Mouse (Mus musculus): ENCODE results near the gene Exo5. TPM values are rescaled to one million over a fixed set of nuclear protein-coding genes. Genes with fewer than 3 reads are reported as not detected.

Exo5 gene
- total and polyA plus RNA-seq, 2 experiments, result 1.4 to 5.4 TPM

DNA sequence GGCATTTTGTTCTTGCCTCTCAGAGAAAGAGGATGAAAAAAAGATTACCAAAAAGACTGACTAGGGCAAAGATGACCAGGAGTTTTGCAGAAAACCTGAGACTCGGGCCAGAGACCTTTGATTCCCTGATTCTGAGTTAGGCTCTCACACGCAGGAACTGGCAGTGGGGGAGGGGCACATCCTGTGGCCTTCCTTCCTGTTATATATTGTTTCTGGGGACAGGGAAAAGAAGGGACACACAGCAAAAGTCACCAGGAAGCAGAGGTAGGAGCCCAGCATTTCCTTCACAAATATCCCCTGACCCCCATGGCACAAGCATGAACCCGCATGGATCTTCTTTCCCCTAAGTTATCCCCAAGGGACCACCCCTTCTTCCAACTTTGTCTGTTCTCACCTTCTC lies 24.1 kb upstream of the Exo5 start:
- DNase-seq (ENCODE audit: extremely low read depth, low read depth, low spot score), result peak; percentile 30
- Histone ChIP-seq H3K27me3 (ENCODE audit: control insufficient read depth, insufficient read depth, low read length) (no peaks in the 10 kb centered on the region), H3K4me3 (ENCODE audit: insufficient read depth, low read depth, low read length) (peak overlapping the region; percentile 48; the same call in 1 of the 2 replicates), H3K27ac (replicated peaks; ENCODE audit: insufficient read depth, low read depth, low read length) (peak overlapping the region; percentile 55), H3K4me1 (ENCODE audit: control insufficient read depth, insufficient read depth, low read length) (peaks cover 5% of the 10 kb centered on the region), H3K9ac (ENCODE audit: low read depth, low read length) (peak overlapping the region; percentile 50; the same call in 1 of the 2 replicates), H3K79me2 (ENCODE audit: control insufficient read depth, insufficient read depth, low read length) (no peaks in the 10 kb centered on the region; the same call in 1 of the 2 replicates), H3K36me3 (ENCODE audit: control insufficient read depth, insufficient read depth, low read length) (peaks cover 17% of the 10 kb centered on the region)
- 35% methylated on average over 3 of the region's 3 CpGs for WGBS
- TF ChIP-seq POLR2A (IDR thresholded peaks at IDR 0.05; ENCODE audit: extremely low read depth, insufficient read depth, low read length) (no peak), CTCF (IDR thresholded peaks at IDR 0.05; ENCODE audit: low read depth, low read length) (no peak)

DNA sequence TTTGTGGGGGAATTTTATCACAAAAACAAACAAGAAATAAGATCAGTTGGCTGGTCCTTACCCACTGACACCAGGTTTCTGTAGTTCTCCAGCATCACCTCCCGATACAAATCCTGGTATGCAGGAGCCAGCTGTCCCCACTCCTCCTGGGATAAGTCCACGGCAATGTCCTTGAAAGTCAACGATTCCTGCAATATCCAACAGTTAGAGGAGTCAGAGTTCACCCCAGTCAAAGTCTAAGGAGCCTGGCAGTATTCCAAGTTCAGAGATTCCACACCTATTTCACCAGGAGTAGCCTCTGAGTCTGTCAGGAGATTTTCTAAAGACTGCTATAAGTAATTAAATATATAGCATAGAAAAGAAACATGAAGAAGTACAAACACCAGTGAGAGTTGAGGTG lies 10.2 kb upstream of the Exo5 start:
- Histone ChIP-seq H3K4me1 (ENCODE audit: control insufficient read depth, insufficient read depth, low read length) (peaks cover 3% of the 10 kb centered on the region; the same call in 1 of the 2 replicates), H3K27me3 (ENCODE audit: control insufficient read depth, insufficient read depth, low read length) (no peaks in the 10 kb centered on the region), H3K4me3 (ENCODE audit: insufficient read depth, low read depth, low read length) (no peak overlapping the region), H3K9ac (ENCODE audit: low read depth, low read length) (no peak overlapping the region), H3K27ac (replicated peaks; ENCODE audit: insufficient read depth, low read depth, low read length) (no peak overlapping the region), H3K79me2 (ENCODE audit: control insufficient read depth, insufficient read depth, low read length) (no peaks in the 10 kb centered on the region), H3K36me3 (ENCODE audit: control insufficient read depth, insufficient read depth, low read length) (peaks cover 8% of the 10 kb centered on the region)
- 26% methylated on average over 3 of the region's 3 CpGs for WGBS
- TF ChIP-seq POLR2A (IDR thresholded peaks at IDR 0.05; ENCODE audit: extremely low read depth, insufficient read depth, low read length) (no peak), CTCF (IDR thresholded peaks at IDR 0.05; ENCODE audit: low read depth, low read length) (no peak)
- DNase-seq (ENCODE audit: extremely low read depth, low read depth, low spot score), result peak; percentile 69

DNA sequence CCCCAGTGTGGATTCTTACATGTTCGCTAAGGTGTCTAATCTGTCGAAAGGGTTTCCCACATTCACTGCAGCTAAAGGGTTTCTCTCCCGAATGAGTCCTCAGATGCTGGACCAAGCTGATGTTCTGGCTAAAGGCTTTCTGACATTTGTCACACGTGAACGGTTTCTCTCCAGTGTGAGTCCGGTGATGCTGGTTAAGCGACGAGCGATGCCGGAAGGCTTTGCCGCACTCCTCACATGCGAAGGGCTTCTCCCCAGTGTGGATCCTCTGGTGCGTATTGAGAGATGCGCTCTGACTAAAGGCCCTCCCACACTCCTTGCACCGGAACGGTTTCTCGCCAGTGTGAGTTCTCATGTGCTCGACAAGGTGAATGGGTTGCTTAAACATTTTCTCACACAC lies 5.9 kb upstream of the Exo5 start:
- whole genome bisulfite sequencing, result 97% methylated on average over 18 of the region's 18 CpGs
- H3K27ac ChIP-seq (replicated peaks; ENCODE audit: insufficient read depth, low read depth, low read length), result no peak overlapping the region

DNA sequence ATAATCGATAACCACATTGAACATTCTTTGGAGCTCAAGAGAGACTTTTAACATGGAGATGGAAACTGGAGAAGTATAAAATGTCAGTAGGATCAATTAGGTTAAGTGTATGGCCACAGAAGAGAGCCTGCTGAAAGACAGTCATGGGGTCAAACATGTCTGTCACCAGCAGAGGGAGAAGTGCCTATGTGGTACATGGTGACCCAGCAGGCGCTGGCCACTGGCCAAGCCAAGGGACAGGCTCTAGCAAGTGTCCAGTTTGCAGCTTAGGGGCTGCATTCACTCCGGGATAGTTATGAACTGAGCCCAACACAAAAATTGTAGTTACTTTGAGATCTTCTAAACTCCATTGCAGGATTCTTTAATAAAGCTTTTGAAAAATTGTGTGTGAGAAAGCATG lies 3.9 kb upstream of the Exo5 start:
- Histone ChIP-seq H3K36me3 (ENCODE audit: control insufficient read depth, insufficient read depth, low read length) (peaks cover under 1% of the 10 kb centered on the region; the same call in 1 of the 2 replicates), H3K4me3 (ENCODE audit: insufficient read depth, low read depth, low read length) (no peak overlapping the region), H3K79me2 (ENCODE audit: control insufficient read depth, insufficient read depth, low read length) (no peaks in the 10 kb centered on the region), H3K4me1 (ENCODE audit: control insufficient read depth, insufficient read depth, low read length) (peaks cover 3% of the 10 kb centered on the region; the same call in 1 of the 2 replicates), H3K27me3 (ENCODE audit: control insufficient read depth, insufficient read depth, low read length) (no peaks in the 10 kb centered on the region), H3K27ac (replicated peaks; ENCODE audit: insufficient read depth, low read depth, low read length) (no peak overlapping the region), H3K9ac (ENCODE audit: low read depth, low read length) (no peak overlapping the region)
- no peak for DNase-seq (ENCODE audit: extremely low read depth, low read depth, low spot score)
- TF ChIP-seq CTCF (IDR thresholded peaks at IDR 0.05; ENCODE audit: low read depth, low read length) (no peak), POLR2A (IDR thresholded peaks at IDR 0.05; ENCODE audit: extremely low read depth, insufficient read depth, low read length) (no peak)
- WGBS, result 88% methylated on average over 3 of the region's 3 CpGs

More for the DNA sequence above, 5.9 kb upstream of the Exo5 start:
- TF ChIP-seq CTCF (IDR thresholded peaks at IDR 0.05; ENCODE audit: low read depth, low read length) (no peak), POLR2A (IDR thresholded peaks at IDR 0.05; ENCODE audit: extremely low read depth, insufficient read depth, low read length) (no peak)
- no peak overlapping the region for H3K9ac ChIP-seq (ENCODE audit: low read depth, low read length)
- H3K79me2 ChIP-seq (ENCODE audit: control insufficient read depth, insufficient read depth, low read length), result no peaks in the 10 kb centered on the region
- DNase-seq (ENCODE audit: extremely low read depth, low read depth, low spot score), result no peak
- peaks cover 8% of the 10 kb centered on the region for H3K36me3 ChIP-seq (ENCODE audit: control insufficient read depth, insufficient read depth, low read length)
- H3K4me1 ChIP-seq (ENCODE audit: control insufficient read depth, insufficient read depth, low read length), result peaks cover 3% of the 10 kb centered on the region; the same call in 1 of the 2 replicates
- H3K4me3 ChIP-seq (ENCODE audit: insufficient read depth, low read depth, low read length), result no peak overlapping the region
- H3K27me3 ChIP-seq (ENCODE audit: control insufficient read depth, insufficient read depth, low read length), result no peaks in the 10 kb centered on the region

DNA sequence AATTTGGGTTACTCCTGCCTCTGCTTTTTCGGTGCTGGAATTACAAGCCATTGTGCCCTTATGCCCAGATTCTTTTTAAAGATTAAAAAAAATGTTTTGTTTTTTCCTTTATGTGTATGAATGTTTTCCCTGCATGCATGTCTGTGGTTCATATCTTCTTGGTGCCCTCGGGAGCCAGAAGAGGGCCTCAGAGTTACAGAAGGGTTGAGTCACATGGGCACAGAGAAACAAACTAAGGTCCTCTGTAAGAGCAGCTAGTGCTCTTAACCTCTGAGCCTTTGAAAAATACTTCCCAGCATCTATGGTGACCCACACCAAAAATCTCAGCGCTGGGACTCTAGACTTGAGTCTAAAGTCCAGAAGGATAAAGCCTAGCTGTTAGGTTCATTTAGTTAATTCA lies 569 bp upstream of the Exo5 start:
- TF ChIP-seq POLR2A (IDR thresholded peaks at IDR 0.05; ENCODE audit: extremely low read depth, insufficient read depth, low read length), result no peak
- TF ChIP-seq CTCF (IDR thresholded peaks at IDR 0.05; ENCODE audit: low read depth, low read length), result peak; percentile 27; the same call in 1 of the 2 replicates
- Histone ChIP-seq H3K79me2 (ENCODE audit: control insufficient read depth, insufficient read depth, low read length) (no peaks in the 10 kb centered on the region), H3K27me3 (ENCODE audit: control insufficient read depth, insufficient read depth, low read length) (no peaks in the 10 kb centered on the region), H3K36me3 (ENCODE audit: control insufficient read depth, insufficient read depth, low read length) (peaks cover 2% of the 10 kb centered on the region; the same call in 1 of the 2 replicates), H3K9ac (ENCODE audit: low read depth, low read length) (no peak overlapping the region), H3K4me3 (ENCODE audit: insufficient read depth, low read depth, low read length) (peak overlapping the region; percentile 71; the same call in 1 of the 2 replicates), H3K4me1 (ENCODE audit: control insufficient read depth, insufficient read depth, low read length) (peaks cover 3% of the 10 kb centered on the region; the same call in 1 of the 2 replicates), H3K27ac (replicated peaks; ENCODE audit: insufficient read depth, low read depth, low read length) (peak overlapping the region; percentile 74)
- peak; percentile 61 for DNase-seq (ENCODE audit: extremely low read depth, low read depth, low spot score)
- WGBS, result 9% methylated on average over 3 of the region's 3 CpGs

DNA sequence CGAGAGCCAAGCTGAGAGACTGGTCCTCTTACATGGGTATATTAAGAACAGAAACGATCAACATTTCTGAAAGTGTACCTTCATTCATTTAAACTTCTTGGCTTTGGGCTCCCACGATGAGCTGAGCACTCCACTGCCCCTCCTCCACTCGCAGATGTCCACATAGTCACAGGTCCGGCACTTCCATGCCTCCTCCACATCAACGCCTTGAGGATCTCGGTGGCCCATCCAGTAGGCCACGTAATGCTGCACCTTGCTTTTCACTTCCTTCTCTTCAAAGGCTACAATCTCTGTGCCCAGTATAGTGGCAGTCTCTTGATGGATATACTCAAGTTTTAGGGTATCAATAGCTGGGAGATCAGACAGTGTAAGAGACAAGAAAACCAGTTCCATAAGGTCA lies 3.4 kb downstream of the Exo5 start:
- 90% methylated on average over 8 of the region's 8 CpGs for WGBS
- Histone ChIP-seq H3K36me3 (ENCODE audit: control insufficient read depth, insufficient read depth, low read length) (peaks cover 2% of the 10 kb centered on the region; the same call in 1 of the 2 replicates), H3K27ac (replicated peaks; ENCODE audit: insufficient read depth, low read depth, low read length) (no peak overlapping the region), H3K4me1 (ENCODE audit: control insufficient read depth, insufficient read depth, low read length) (peaks cover 3% of the 10 kb centered on the region; the same call in 1 of the 2 replicates), H3K27me3 (ENCODE audit: control insufficient read depth, insufficient read depth, low read length) (no peaks in the 10 kb centered on the region), H3K4me3 (ENCODE audit: insufficient read depth, low read depth, low read length) (no peak overlapping the region), H3K9ac (ENCODE audit: low read depth, low read length) (no peak overlapping the region), H3K79me2 (ENCODE audit: control insufficient read depth, insufficient read depth, low read length) (no peaks in the 10 kb centered on the region)
- TF ChIP-seq CTCF (IDR thresholded peaks at IDR 0.05; ENCODE audit: low read depth, low read length) (no peak), POLR2A (IDR thresholded peaks at IDR 0.05; ENCODE audit: extremely low read depth, insufficient read depth, low read length) (no peak)
- DNase-seq (ENCODE audit: extremely low read depth, low read depth, low spot score), result no peak
